Mouse (Mus musculus) frontal cortex, adult 2 months (tissue): Measurements from ENCODE around the gene Foxb2. TPM values are rescaled to one million over a fixed set of nuclear protein-coding genes. Genes with fewer than 3 reads are reported as not detected.

Experiments
- DNase-seq, 2 experiments: peaks; one replicate each; pipeline ENCODE4 v3.0.0; 2022; ENCODE audit warnings: low spot score in 1 of 2; ENCODE audit errors: extremely low spot score in 1 of 2
- polyA plus RNA-seq: library from polyadenylated mRNA; depleted of rRNA; stranded (reverse); fragments of >200 nt; gene quantifications from 2 replicates; pipeline ENCODE4 v1.2.3, GENCODE M21; 2012; rRNA removed

The Foxb2 gene
- polyA plus RNA-seq, 1 experiment = not detected

DNA sequence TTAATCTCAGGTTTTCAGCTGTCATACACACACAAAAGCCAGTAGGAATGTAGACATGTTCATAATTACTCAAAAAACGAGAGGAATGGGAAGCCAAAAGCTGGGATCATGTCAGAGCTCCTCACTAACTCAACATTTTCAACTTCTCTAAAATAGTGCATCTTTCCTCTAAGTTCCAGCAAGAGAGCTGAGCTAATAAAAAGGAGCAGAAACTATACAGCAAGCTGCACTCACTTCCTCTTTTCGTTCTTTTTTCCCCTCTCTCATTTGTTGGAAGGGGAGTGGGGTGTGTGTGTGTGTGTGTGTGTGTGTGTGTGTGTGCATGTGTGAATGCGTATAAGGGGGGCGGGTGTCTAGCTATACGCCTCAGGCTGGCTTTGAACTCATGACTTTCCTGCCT, 45.9 kb downstream of the Foxb2 start:
- DNase-seq = no peak

DNA sequence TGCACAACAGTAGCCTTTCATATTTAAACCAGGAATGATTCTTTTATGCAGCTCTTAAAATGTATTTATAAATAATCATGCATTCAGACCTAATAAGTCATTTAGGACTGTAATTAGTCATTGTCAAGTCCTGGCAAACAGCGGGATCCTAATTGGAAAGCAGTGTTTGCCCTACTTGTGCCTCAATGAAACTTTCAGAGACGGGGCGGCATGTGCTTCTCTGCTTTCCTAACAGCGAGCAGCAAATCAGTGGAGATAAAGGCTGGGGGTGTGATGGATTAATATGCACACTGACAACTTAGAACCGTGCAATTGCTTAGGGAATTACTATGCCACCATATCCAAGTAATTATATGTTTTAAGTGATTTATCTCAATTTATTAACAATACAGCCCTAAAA, 48.4 kb downstream of the Foxb2 start:
- DNase-seq = no peak

Other genes with a start within 250 kb of the Foxb2 start
- gene Vps13a, start 92.9 kb downstream of the Foxb2 start, polyA plus RNA-seq = 35.8 and 41.8 TPM in 2 replicates
- 72.5 and 72.7 TPM in 2 replicates for gene Prune2, start 82.3 kb upstream of the Foxb2 start, polyA plus RNA-seq